26 mouse cellular contexts compared by ENCODE assay signal in genomic region chr12:108934231-108934630, GRCm38 (mm10). TPM values are rescaled to one million over a fixed set of nuclear protein-coding genes. Genes with fewer than 3 reads are reported as not detected.
A peak's percentile ranks its signal among the peaks of the same experiment; 100 is the strongest.
DNase-seq lines count a peak whose midpoint lies in the region; ATAC-seq and TF ChIP-seq lines count a peak whose summit lies in the region.
"Had no signal": no experiment of that assay in that cellular context is flagged by ENCODE, and none has a peak within 500 bp of the region (broad histone marks: within the 10 kb centered on the region; RNA-seq: fewer than 3 reads in every experiment).

No protein-coding gene starts in this region.

- no peak for ATAC-seq in heart, embryonic 15.5 days (replicated peaks; ENCODE audit: insufficient number of reproducible peaks, insufficient read depth, low FRiP score, low read depth)
- no peak for ATAC-seq in neural tube, embryonic 13.5 days (ENCODE audit: low read depth)
- ATAC-seq in neural tube, embryonic 15.5 days (ENCODE audit: low FRiP score) = no peak
- ATAC-seq: forebrain, postnatal 0 days; inflammation-experienced regulatory T-cells, adult 6 months had no signal

- H3K27ac ChIP-seq in heart, embryonic 15.5 days = peak overlapping the region; percentile 50; the same call in 1 of the 2 replicates
- H3K27ac ChIP-seq in heart, embryonic 10.5 days = no peak overlapping the region
- H3K27ac ChIP-seq in layer of hippocampus, adult 2 months = peak overlapping the region; percentile 14; the same call in 1 of the 2 replicates
- 0 out of 2 replicates have a peak overlapping the region, but pooled peaks have one; percentile 18 for H3K27ac ChIP-seq in neural tube, embryonic 13.5 days (replicated peaks)
- no peak overlapping the region for H3K27ac ChIP-seq in neural tube, embryonic 15.5 days (replicated peaks)
- H3K27ac ChIP-seq: forebrain, embryonic 12.5 days; hindbrain, embryonic 15.5 days; liver, embryonic 15.5 days; macrophage had no signal

- no peak for DNase-seq in heart, embryonic 10.5 days (ENCODE audit: low spot score)
- no peak for DNase-seq in layer of hippocampus, adult 2 months (ENCODE audit: low spot score in 2 of 2)
- DNase-seq in layer of hippocampus, postnatal 10 days (ENCODE audit: low spot score in 2 of 2) = no peak
- DNase-seq in adrenal gland, postnatal 14 days = no peak
- DNase-seq: adrenal gland, postnatal 36 days; B cell, adult 2 months; cerebellum, adult 2 months; cerebellum, postnatal 14 days; forebrain, postnatal 0 days; gastrocnemius, postnatal 10 days; kidney, adult 11 months; kidney, postnatal 36 days; layer of hippocampus, postnatal 36 days; left cerebral cortex, postnatal 4 days; lung, embryonic 14.5 days; midbrain, embryonic 14.5 days; right cerebral cortex, adult 18-20 months; spleen, adult 18-20 months had no signal

- 0 out of 2 replicates have a peak overlapping the region, but pooled peaks have one; percentile 13 for H3K4me2 ChIP-seq in heart, embryonic 15.5 days
- H3K4me2 ChIP-seq in neural tube, embryonic 13.5 days = no peak overlapping the region
- no peak overlapping the region for H3K4me2 ChIP-seq in neural tube, embryonic 15.5 days
- H3K4me2 ChIP-seq: forebrain, embryonic 12.5 days; hindbrain, embryonic 15.5 days; liver, embryonic 15.5 days; lung, embryonic 14.5 days had no signal

- H3K4me3 ChIP-seq in heart, embryonic 15.5 days = no peak overlapping the region
- no peak overlapping the region for H3K4me3 ChIP-seq in heart, embryonic 10.5 days
- H3K4me3 ChIP-seq in layer of hippocampus, adult 2 months = no peak overlapping the region
- H3K4me3 ChIP-seq in neural tube, embryonic 13.5 days = no peak overlapping the region
- H3K4me3 ChIP-seq in neural tube, embryonic 15.5 days (replicated peaks) = no peak overlapping the region
- H3K4me3 ChIP-seq: forebrain, embryonic 12.5 days; hindbrain, embryonic 15.5 days; liver, embryonic 15.5 days had no signal

- H3K9me3 ChIP-seq in heart, embryonic 15.5 days (replicated peaks) = no peaks in the 10 kb centered on the region
- no peaks in the 10 kb centered on the region for H3K9me3 ChIP-seq in heart, embryonic 10.5 days
- no peaks in the 10 kb centered on the region for H3K9me3 ChIP-seq in neural tube, embryonic 13.5 days
- no peaks in the 10 kb centered on the region for H3K9me3 ChIP-seq in neural tube, embryonic 15.5 days (replicated peaks)
- H3K9me3 ChIP-seq: forebrain, embryonic 12.5 days; hindbrain, embryonic 15.5 days; liver, embryonic 15.5 days had no signal

- H3K9ac ChIP-seq in heart, embryonic 15.5 days = no peak overlapping the region
- H3K9ac ChIP-seq in neural tube, embryonic 13.5 days = no peak overlapping the region
- no peak overlapping the region for H3K9ac ChIP-seq in neural tube, embryonic 15.5 days (replicated peaks)
- H3K9ac ChIP-seq: forebrain, embryonic 12.5 days; forebrain, postnatal 0 days; hindbrain, embryonic 15.5 days; liver, embryonic 15.5 days; lung, embryonic 14.5 days had no signal

- TF ChIP-seq CTCF in layer of hippocampus, adult 2 months (conservative IDR thresholded peaks at IDR 0.05) = no peak

- 68% methylated on average over 6 of the region's 6 CpGs for WGBS in heart, embryonic 15.5 days
- WGBS in heart, embryonic 10.5 days = 78% methylated on average over 6 of the region's 6 CpGs
- WGBS in neural tube, embryonic 13.5 days = 74% methylated on average over 6 of the region's 6 CpGs
- 68% methylated on average over 6 of the region's 6 CpGs for WGBS in neural tube, embryonic 15.5 days

- no peaks in the 10 kb centered on the region for H3K27me3 ChIP-seq in heart, embryonic 15.5 days
- no peaks in the 10 kb centered on the region for H3K27me3 ChIP-seq in heart, embryonic 10.5 days (ENCODE audit: insufficient read depth, poor library complexity, severe bottlenecking)
- no peaks in the 10 kb centered on the region for H3K27me3 ChIP-seq in neural tube, embryonic 13.5 days
- no peaks in the 10 kb centered on the region for H3K27me3 ChIP-seq in neural tube, embryonic 15.5 days (replicated peaks)
- H3K27me3 ChIP-seq: forebrain, embryonic 12.5 days; hindbrain, embryonic 15.5 days; liver, embryonic 15.5 days had no signal

- no peaks in the 10 kb centered on the region for H3K36me3 ChIP-seq in heart, embryonic 15.5 days
- H3K36me3 ChIP-seq in heart, embryonic 10.5 days = no peaks in the 10 kb centered on the region
- H3K36me3 ChIP-seq in neural tube, embryonic 13.5 days = no peaks in the 10 kb centered on the region
- H3K36me3 ChIP-seq in neural tube, embryonic 15.5 days = no peaks in the 10 kb centered on the region
- H3K36me3 ChIP-seq: forebrain, embryonic 12.5 days; hindbrain, embryonic 15.5 days; liver, embryonic 15.5 days had no signal

- peaks cover 14% of the 10 kb centered on the region for H3K4me1 ChIP-seq in heart, embryonic 15.5 days (replicated peaks)
- peaks cover 14% of the 10 kb centered on the region; the same call in 1 of the 2 replicates for H3K4me1 ChIP-seq in heart, embryonic 10.5 days
- peaks cover 33% of the 10 kb centered on the region for H3K4me1 ChIP-seq in neural tube, embryonic 13.5 days (replicated peaks)
- H3K4me1 ChIP-seq in neural tube, embryonic 15.5 days = peaks cover 21% of the 10 kb centered on the region
- H3K4me1 ChIP-seq: liver, embryonic 15.5 days had no signal

RNA-seq across cellular contexts. Expression of gene Wars, which starts 40.3 kb away (rescaled TPM):
- 46.6 and 57.7 TPM in 2 replicates for polyA plus RNA-seq in heart, embryonic 15.5 days (2015; fragmentation: Nextera tagmentation; extraction: Ambion mirVana)
- polyA plus RNA-seq in heart, embryonic 10.5 days (2016; fragmentation: Nextera tagmentation; extraction: Ambion mirVana) = 96.2 and 103 TPM in 2 replicates
- 10 to 100 TPM; 82.0 to 86.2 TPM for total RNA-seq in layer of hippocampus, adult 2 months (2021)
- 10 to 100 TPM; 82.9 to 91.9 TPM for total RNA-seq in layer of hippocampus, postnatal 10 days (2021)
- polyA plus RNA-seq in neural tube, embryonic 13.5 days (2015; fragmentation: Nextera tagmentation; extraction: Ambion mirVana) = 108 and 109 TPM in 2 replicates
- polyA plus RNA-seq in neural tube, embryonic 15.5 days (2015; fragmentation: Nextera tagmentation; extraction: Ambion mirVana) = 100 and 102 TPM in 2 replicates
- total RNA-seq in adrenal gland, postnatal 14 days (2021) = 50.3 and 56.5 TPM in 2 replicates

RNA-seq across cellular contexts. Expression of gene Wdr25, which starts 40.8 kb away (rescaled TPM):
- 3.8 and 6.9 TPM in 2 replicates for polyA plus RNA-seq in heart, embryonic 15.5 days (2015; fragmentation: Nextera tagmentation; extraction: Ambion mirVana)
- 7.1 and 8.4 TPM in 2 replicates for polyA plus RNA-seq in heart, embryonic 10.5 days (2016; fragmentation: Nextera tagmentation; extraction: Ambion mirVana)
- 10 to 100 TPM; 11.0 to 12.2 TPM for total RNA-seq in layer of hippocampus, adult 2 months (2021)
- total RNA-seq in layer of hippocampus, postnatal 10 days (2021) = 1 to 10 TPM; 7.1 to 9.0 TPM
- 6.5 and 7.4 TPM in 2 replicates for polyA plus RNA-seq in neural tube, embryonic 13.5 days (2015; fragmentation: Nextera tagmentation; extraction: Ambion mirVana)
- polyA plus RNA-seq in neural tube, embryonic 15.5 days (2015; fragmentation: Nextera tagmentation; extraction: Ambion mirVana) = 7.4 and 7.6 TPM in 2 replicates
- total RNA-seq in adrenal gland, postnatal 14 days (2021) = 4.9 and 6.7 TPM in 2 replicates

Comparison
In these comparisons a context has a peak if more than half of its experiments do, and no peak if none do; other contexts are left out.
1. H3K27ac ChIP-seq: peak in heart, embryonic 15.5 days (single experiment), layer of hippocampus, adult 2 months (single experiment) and neural tube, embryonic 13.5 days (single experiment); none in heart, embryonic 10.5 days (single experiment) and neural tube, embryonic 15.5 days (single experiment).